Comparison of ENCODE assay signal across 26 mouse cellular contexts in the genomic region with DNA sequence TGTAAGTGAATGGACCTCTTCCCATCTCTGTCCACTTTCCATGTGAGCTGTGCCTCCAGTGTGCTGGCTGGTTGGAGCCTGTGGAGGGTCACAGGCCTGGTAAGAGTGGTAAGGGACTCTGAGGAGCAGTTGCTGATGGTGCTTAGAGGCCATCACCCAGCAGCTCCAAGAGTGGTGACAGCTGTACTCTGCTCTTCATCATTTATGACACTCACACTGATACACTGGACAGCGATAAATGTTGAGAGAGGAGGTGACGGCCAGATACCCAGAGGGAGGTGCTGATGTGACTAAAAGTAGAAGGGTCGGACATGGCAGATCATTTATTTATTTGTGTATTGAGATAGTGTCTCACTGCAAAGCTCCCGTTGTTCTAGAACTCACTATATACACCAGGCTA.
DNase-seq lines count a peak whose midpoint lies in the region; ATAC-seq and TF ChIP-seq lines count a peak whose summit lies in the region.
"Had no signal": no experiment of that assay in that cellular context is flagged by ENCODE, and none has a peak within 500 bp of the region (broad histone marks: within the 10 kb centered on the region; RNA-seq: fewer than 3 reads in every experiment).

No protein-coding gene starts in this region.

- TF ChIP-seq POLR2A in heart, adult 2 months (IDR thresholded peaks at IDR 0.05; ENCODE audit: insufficient read depth, low read depth, low read length), result peak; percentile 31; the same call in 1 of the 2 replicates

- no peaks in the 10 kb centered on the region for H3K9me3 ChIP-seq in embryonic facial prominence, embryonic 10.5 days
- H3K9me3 ChIP-seq in heart, embryonic 12.5 days (replicated peaks), result no peaks in the 10 kb centered on the region
- no peaks in the 10 kb centered on the region for H3K9me3 ChIP-seq in heart, postnatal 0 days (replicated peaks; ENCODE audit: control insufficient read depth, low read length)
- H3K9me3 ChIP-seq in liver, embryonic 11.5 days (ENCODE audit: control insufficient read depth, low read length), result no peaks in the 10 kb centered on the region
- H3K9me3 ChIP-seq: embryonic facial prominence, embryonic 15.5 days; forebrain, embryonic 13.5 days; intestine, embryonic 15.5 days; limb, embryonic 12.5 days; lung, embryonic 15.5 days; neural tube, embryonic 13.5 days; stomach, embryonic 15.5 days had no signal

- no peak overlapping the region for H3K4me2 ChIP-seq in heart, embryonic 12.5 days
- H3K4me2 ChIP-seq in heart, postnatal 0 days (ENCODE audit: low read depth, low read length), result no peak overlapping the region
- no peak overlapping the region for H3K4me2 ChIP-seq in liver, embryonic 11.5 days
- H3K4me2 ChIP-seq: embryonic facial prominence, embryonic 15.5 days; forebrain, embryonic 13.5 days; intestine, embryonic 15.5 days; limb, embryonic 12.5 days; lung, embryonic 15.5 days; midbrain, embryonic 11.5 days; neural tube, embryonic 13.5 days; stomach, embryonic 15.5 days had no signal

- TF ChIP-seq CTCF in heart, adult 2 months (IDR thresholded peaks at IDR 0.05), result no peak
- TF ChIP-seq CTCF in heart, postnatal 0 days (IDR thresholded peaks at IDR 0.05; ENCODE audit: low read depth), result no peak

- peaks cover 6% of the 10 kb centered on the region; the same call in 1 of the 2 replicates for H3K4me1 ChIP-seq in embryonic facial prominence, embryonic 10.5 days
- H3K4me1 ChIP-seq in heart, adult 2 months (ENCODE audit: control insufficient read depth, insufficient read depth, low read length), result no peaks in the 10 kb centered on the region; the same call in 1 of the 2 replicates
- H3K4me1 ChIP-seq in heart, embryonic 12.5 days (replicated peaks), result peaks cover 27% of the 10 kb centered on the region
- 0 out of 2 replicates have a peak, but pooled peaks cover 17% of the 10 kb centered on the region for H3K4me1 ChIP-seq in heart, postnatal 0 days (ENCODE audit: control insufficient read depth, insufficient read depth)
- H3K4me1 ChIP-seq in liver, embryonic 11.5 days (replicated peaks; ENCODE audit: control insufficient read depth, insufficient read depth, low read length), result no peaks in the 10 kb centered on the region
- H3K4me1 ChIP-seq: forebrain, embryonic 13.5 days; intestine, embryonic 15.5 days; lung, embryonic 15.5 days; neural tube, embryonic 13.5 days had no signal

- no peak overlapping the region for H3K4me3 ChIP-seq in embryonic facial prominence, embryonic 10.5 days
- H3K4me3 ChIP-seq in heart, adult 2 months, result no peak overlapping the region
- no peak overlapping the region for H3K4me3 ChIP-seq in heart, embryonic 12.5 days
- no peak overlapping the region for H3K4me3 ChIP-seq in heart, postnatal 0 days (ENCODE audit: low read depth, low read length)
- H3K4me3 ChIP-seq in liver, embryonic 11.5 days (ENCODE audit: low read depth, low read length), result no peak overlapping the region
- H3K4me3 ChIP-seq: embryonic facial prominence, embryonic 15.5 days; forebrain, embryonic 13.5 days; intestine, embryonic 15.5 days; limb, embryonic 12.5 days; lung, embryonic 15.5 days; neural tube, embryonic 13.5 days; stomach, embryonic 15.5 days had no signal

- H3K79me2 ChIP-seq in heart, adult 2 months (replicated peaks; ENCODE audit: control insufficient read depth, insufficient read depth, low read length), result no peaks in the 10 kb centered on the region

- ATAC-seq in heart, embryonic 12.5 days (ENCODE audit: insufficient number of reproducible peaks, low FRiP score), result peak; percentile 89
- peak; percentile 95 for ATAC-seq in heart, postnatal 0 days (ENCODE audit: insufficient read depth, low read depth)
- ATAC-seq in liver, embryonic 11.5 days (replicated peaks; ENCODE audit: low FRiP score), result no peak
- no peak for ATAC-seq in monocyte, adult 5-6 weeks (replicated peaks; ENCODE audit: insufficient number of reproducible peaks, low FRiP score, low TSS enrichment, poor library complexity, severe bottlenecking)
- ATAC-seq: forebrain, embryonic 13.5 days; hindbrain, postnatal 0 days; intestine, embryonic 15.5 days had no signal

- peaks cover 4% of the 10 kb centered on the region; the same call in 1 of the 2 replicates for H3K36me3 ChIP-seq in embryonic facial prominence, embryonic 10.5 days (replicated peaks)
- no peaks in the 10 kb centered on the region for H3K36me3 ChIP-seq in heart, adult 2 months (ENCODE audit: control insufficient read depth, insufficient read depth, low read length)
- H3K36me3 ChIP-seq in heart, embryonic 12.5 days, result 0 out of 2 replicates have a peak, but pooled peaks cover 3% of the 10 kb centered on the region
- H3K36me3 ChIP-seq in heart, postnatal 0 days (replicated peaks; ENCODE audit: control insufficient read depth, insufficient read depth, low read length), result no peaks in the 10 kb centered on the region
- no peaks in the 10 kb centered on the region for H3K36me3 ChIP-seq in liver, embryonic 11.5 days (ENCODE audit: control insufficient read depth, insufficient read depth, low read length)
- H3K36me3 ChIP-seq: embryonic facial prominence, embryonic 15.5 days; intestine, embryonic 15.5 days; limb, embryonic 12.5 days; lung, embryonic 15.5 days; neural tube, embryonic 13.5 days; stomach, embryonic 15.5 days had no signal

- DNase-seq in embryonic facial prominence, embryonic 10.5 days (ENCODE audit: low spot score), result peak; percentile 6
- peak in 1 of 2 experiments; percentile 19 for DNase-seq in heart, adult 2 months
- peak; percentile 83 for DNase-seq in heart, postnatal 0 days (ENCODE audit: low spot score)
- DNase-seq in liver, embryonic 11.5 days (ENCODE audit: low spot score), result no peak
- DNase-seq in embryo, embryonic 10 days (ENCODE audit: low spot score), result no peak
- DNase-seq: adrenal gland, postnatal 25 days; B cell, adult 2 months; cerebellum, adult 18-20 months; cerebellum, postnatal 10 days; gastrocnemius, postnatal 10 days; kidney, adult 8-10 months; kidney, postnatal 10 days; retina, postnatal 1 day; right cerebral cortex, postnatal 25 days; thymus, postnatal 25 days had no signal

- no peak overlapping the region for H3K27ac ChIP-seq in embryonic facial prominence, embryonic 10.5 days (replicated peaks)
- H3K27ac ChIP-seq in heart, adult 2 months, result no peak overlapping the region
- H3K27ac ChIP-seq in heart, embryonic 12.5 days (ENCODE audit: poor library complexity, severe bottlenecking), result no peak overlapping the region
- H3K27ac ChIP-seq in heart, postnatal 0 days (ENCODE audit: low read depth), result 0 out of 2 replicates have a peak overlapping the region, but pooled peaks have one; percentile 4
- no peak overlapping the region for H3K27ac ChIP-seq in liver, embryonic 11.5 days (ENCODE audit: low read depth, low read length)
- H3K27ac ChIP-seq: embryonic facial prominence, embryonic 15.5 days; forebrain, embryonic 13.5 days; hindbrain, postnatal 0 days; intestine, embryonic 15.5 days; limb, embryonic 12.5 days; lung, embryonic 15.5 days; neural tube, embryonic 13.5 days; stomach, embryonic 15.5 days had no signal

- TF ChIP-seq EP300 in heart, adult 2 months (IDR thresholded peaks at IDR 0.05; ENCODE audit: insufficient read depth, low read depth, low read length), result peak; percentile 94
- TF ChIP-seq EP300 in heart, postnatal 0 days (IDR thresholded peaks at IDR 0.05; ENCODE audit: low read depth), result peak; percentile 90

- no peak overlapping the region for H3K9ac ChIP-seq in heart, adult 2 months (ENCODE audit: low read depth, low read length)
- H3K9ac ChIP-seq in heart, embryonic 12.5 days, result no peak overlapping the region
- H3K9ac ChIP-seq in heart, postnatal 0 days (replicated peaks; ENCODE audit: low read depth, low read length), result no peak overlapping the region
- no peak overlapping the region for H3K9ac ChIP-seq in liver, embryonic 11.5 days (ENCODE audit: low read depth, low read length)
- H3K9ac ChIP-seq: embryonic facial prominence, embryonic 15.5 days; forebrain, embryonic 13.5 days; intestine, embryonic 15.5 days; limb, embryonic 12.5 days; lung, embryonic 15.5 days; neural tube, embryonic 13.5 days; stomach, embryonic 15.5 days had no signal

- intact Hi-C loops in heart, adult 2 months (cut with DNase I), result no loop called here

- no peaks in the 10 kb centered on the region for H3K27me3 ChIP-seq in embryonic facial prominence, embryonic 10.5 days (replicated peaks; ENCODE audit: low read depth, poor library complexity, severe bottlenecking)
- H3K27me3 ChIP-seq in heart, adult 2 months (ENCODE audit: control insufficient read depth, insufficient read depth, low read length), result no peaks in the 10 kb centered on the region
- 0 out of 2 replicates have a peak, but pooled peaks cover 7% of the 10 kb centered on the region for H3K27me3 ChIP-seq in heart, embryonic 12.5 days (replicated peaks)
- H3K27me3 ChIP-seq in heart, postnatal 0 days (ENCODE audit: control insufficient read depth, insufficient read depth, low read length), result no peaks in the 10 kb centered on the region
- H3K27me3 ChIP-seq in liver, embryonic 11.5 days (replicated peaks; ENCODE audit: control insufficient read depth, insufficient read depth, low read length), result no peaks in the 10 kb centered on the region
- H3K27me3 ChIP-seq: embryonic facial prominence, embryonic 15.5 days; forebrain, embryonic 13.5 days; intestine, embryonic 15.5 days; limb, embryonic 12.5 days; lung, embryonic 15.5 days; neural tube, embryonic 13.5 days; stomach, embryonic 15.5 days had no signal

- WGBS in embryonic facial prominence, embryonic 10.5 days, result 90% methylated on average over 4 of the region's 4 CpGs
- WGBS in heart, adult 2 months, result 47% methylated on average over 4 of the region's 4 CpGs
- WGBS in heart, embryonic 12.5 days, result 26% methylated on average over 4 of the region's 4 CpGs
- WGBS in heart, postnatal 0 days, result 28% methylated on average over 4 of the region's 4 CpGs
- 70% methylated on average over 4 of the region's 4 CpGs for WGBS in liver, embryonic 11.5 days

Comparison
In these comparisons a context has a peak if more than half of its experiments do, and no peak if none do; other contexts are left out.
1. DNase-seq: peak in embryonic facial prominence, embryonic 10.5 days (single experiment) and heart, postnatal 0 days (single experiment); none in liver, embryonic 11.5 days (single experiment) and embryo, embryonic 10 days (single experiment).
2. ATAC-seq: peak in heart, embryonic 12.5 days (single experiment) and heart, postnatal 0 days (single experiment); none in liver, embryonic 11.5 days (single experiment) and monocyte, adult 5-6 weeks (single experiment).